Mouse (Mus musculus): Measurements from ENCODE around the gene Cadps2.

DNA sequence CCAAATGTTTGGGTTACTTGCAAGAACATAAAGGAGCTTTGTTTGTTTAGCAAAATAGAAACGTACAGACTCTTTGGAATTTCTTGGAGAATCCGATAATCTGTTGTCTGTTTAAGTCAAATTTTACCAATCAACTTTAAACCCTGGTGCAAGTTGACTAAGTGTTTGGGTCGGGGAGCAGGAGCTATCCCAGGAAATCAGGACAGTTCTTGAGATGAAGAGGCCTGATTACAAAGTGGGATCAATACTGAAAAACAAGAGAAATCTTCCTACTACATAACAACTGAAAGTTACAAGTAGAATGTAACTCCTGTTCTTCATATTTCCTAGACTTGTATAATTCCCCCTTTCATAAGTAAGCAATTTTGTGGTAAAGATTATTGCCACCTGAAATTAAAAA lies 587.8 kb downstream of the Cadps2 start:
- TF ChIP-seq POLR2A (IDR thresholded peaks at IDR 0.05; ENCODE audit: borderline replicate concordance, control insufficient read depth, low read depth, low read length) = no peak
- no peak for TF ChIP-seq CTCF (IDR thresholded peaks at IDR 0.05; ENCODE audit: control insufficient read depth, insufficient read depth, low read length)
